Mouse (Mus musculus) lung, postnatal 25 days (tissue): ENCODE measurements around the gene Aire.
A peak's percentile ranks its signal among the peaks of the same experiment; 100 is the strongest.
"Not testable (repeated sequence)": the region's sequence is repeated elsewhere in the genome, so short reads cannot be mapped to it uniquely, and the experiment has no call there.

ENCODE experiments used
- DNase-seq: peaks from one replicate; pipeline ENCODE4 v3.0.0; 2022; ENCODE audit warnings: low spot score

Aire gene

DNA sequence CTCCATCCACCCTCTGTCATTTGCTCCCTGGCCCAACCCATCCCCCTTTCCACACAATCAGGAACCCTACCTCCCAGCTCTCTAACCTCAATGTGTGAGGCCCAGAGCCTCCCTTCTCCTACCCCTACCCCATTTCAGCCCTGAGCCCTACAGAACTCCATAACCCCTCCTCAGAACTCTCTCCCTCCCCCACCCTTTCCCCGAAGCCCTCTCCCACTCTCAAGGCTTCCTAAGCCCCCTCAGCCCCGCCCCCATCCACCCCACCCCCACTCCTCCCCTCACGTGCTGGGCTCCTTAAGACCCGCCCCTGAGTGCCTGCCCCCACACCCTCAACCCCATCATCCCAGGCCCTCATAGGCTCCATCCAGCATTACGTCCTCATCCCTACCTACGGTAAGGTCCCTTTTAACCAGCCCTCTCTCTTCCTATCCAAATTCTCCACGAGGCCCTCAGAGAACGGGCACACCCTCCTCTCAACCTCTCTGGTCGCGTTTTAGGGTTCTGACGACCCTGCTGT, 6.2 kb upstream of the Aire start:
- no peak for DNase-seq

DNA sequence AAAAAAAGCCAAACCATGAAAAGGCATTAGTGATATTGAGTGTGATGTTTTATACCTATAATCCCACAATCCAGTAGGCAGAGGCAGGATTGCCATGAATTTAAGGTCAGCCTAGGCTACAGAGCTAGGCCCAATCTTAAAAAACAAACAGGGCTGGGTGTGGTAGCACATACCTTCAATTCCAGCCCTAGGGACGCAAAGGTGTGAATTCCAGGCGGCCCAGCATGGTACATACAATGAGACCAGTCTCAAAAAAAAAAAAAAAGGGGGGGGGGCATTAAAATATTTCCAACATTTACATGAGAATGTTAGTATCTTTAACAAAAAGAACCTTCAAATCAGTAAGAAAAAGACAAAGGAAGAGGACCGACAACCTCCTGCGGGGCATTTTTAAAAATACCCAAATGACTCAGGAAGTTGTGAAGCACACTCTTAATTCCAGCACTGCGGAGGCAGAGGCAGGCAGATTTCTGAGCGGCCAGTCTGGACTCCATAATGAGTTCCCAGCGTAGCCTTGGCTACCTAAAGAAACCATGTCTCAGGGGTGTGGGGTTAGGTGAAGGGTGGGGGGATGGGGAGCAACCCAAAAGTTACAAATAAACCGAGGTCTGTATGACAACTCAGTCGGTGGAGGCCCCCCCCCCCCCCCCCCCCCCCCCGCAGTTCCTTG, 4.8 kb upstream of the Aire start:
- DNase-seq: no peak

DNA sequence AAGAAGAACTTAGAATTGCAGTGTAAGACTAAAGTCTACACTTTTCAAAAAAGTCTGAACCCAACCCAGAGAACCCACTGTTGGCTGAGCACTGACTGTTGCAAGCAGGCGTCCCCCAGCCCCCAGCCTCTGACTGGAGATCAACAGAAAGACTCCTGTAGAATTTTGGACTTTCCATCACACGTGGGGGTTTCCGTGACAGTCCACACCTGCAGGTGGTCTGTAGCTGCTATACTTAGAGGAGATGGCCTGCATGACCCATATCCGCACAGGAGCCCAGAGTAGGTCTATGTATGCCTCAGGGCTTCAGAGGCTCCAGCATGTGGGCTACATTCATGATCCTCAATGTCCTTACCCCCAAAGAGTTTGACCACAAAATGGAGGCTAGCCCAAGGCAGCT, 3.0 kb upstream of the Aire start:
- no peak for DNase-seq

DNA sequence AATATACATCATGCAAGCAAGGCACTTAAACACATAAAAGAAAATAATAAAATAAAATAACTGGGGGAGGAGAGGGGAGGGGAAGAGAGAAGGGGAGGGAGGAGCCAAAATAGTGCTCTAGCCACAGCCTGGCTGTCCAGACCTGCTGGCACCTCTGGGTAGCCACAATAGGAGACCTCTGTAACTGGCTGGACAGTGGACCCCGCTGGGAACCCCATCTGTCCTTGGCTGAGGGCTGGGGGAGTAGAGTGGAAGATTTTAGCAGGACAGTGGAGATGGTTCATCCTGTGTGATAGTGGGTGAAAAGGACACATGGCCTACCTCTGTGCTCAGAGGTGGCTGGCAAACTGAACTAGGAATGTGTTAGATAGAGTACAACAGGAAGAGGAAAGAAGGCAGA, 1.1 kb upstream of the Aire start:
- no peak for DNase-seq

DNA sequence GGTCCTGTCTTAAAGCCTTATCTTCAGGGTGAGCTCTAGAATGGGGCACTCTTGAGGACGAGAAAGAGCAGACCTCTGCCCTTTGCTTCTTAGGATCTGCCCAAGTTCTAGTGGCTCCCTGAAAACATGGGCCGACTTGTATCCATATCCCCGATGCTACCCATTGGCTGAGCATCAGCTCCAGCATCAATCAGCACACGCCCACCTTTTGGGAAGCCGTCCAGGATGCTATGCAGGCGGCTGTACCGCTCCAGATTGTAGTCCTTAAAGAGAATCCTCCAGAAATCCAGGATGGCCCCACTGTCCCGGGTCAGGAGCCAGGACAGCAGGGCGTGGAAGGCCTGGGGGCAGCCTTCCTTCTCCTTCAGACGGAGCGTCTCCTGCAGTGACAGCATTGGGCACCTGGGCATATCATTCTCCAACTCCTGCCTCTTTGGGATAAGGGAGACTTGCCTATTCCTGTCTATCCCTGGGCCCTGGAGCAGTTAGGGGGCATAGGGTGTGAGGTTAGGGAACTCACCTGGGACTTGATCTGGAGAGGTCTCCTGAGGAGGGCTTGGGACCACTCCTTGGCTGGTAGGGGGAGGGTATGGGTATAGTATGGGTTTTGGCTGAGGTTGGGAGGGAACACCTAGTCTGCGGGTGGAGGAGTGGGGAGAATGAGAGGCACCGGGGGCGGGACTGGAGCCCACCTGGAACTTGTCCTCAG, 559 bp downstream of the Aire start:
- no peak for DNase-seq

DNA sequence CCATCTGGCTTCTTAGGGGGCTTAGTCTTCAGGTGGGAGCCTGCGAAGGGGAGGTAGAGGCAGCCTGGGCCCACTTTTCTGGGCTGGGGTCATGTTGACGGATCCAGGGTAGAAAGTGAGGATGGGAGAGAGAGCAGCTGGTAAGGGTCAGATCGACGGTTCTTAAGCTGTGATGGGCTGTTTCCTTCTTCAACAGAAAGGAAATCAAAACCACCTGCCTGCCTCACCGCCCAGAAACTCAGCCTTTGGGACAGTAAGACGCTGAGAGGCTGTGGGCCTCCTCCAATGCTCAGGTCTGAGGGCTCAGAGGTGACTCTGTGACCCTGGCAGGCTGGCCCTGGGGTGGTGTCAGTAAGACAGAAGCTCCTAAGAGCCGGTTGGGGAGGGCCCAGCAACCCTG, 1.3 kb downstream of the Aire start:
- DNase-seq: no peak

DNA sequence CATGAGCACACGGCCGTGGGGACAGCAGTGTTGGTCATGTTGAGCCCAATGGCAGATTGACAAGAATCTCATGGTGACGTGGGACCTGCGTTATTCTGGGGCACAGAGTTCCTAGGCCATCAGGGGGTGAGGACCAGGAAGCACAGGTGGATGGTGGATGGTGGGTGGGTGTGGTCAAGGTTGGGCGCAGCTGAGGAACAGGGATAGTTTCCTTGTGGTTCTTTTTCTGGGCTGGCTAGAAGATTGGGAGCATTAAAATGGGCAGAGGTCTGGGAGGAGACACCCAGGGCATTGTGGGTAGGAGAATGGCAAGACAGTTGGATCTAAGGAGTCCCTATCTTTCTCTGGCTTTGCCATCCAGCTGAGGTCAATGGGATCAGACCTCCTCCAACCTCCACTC, 1.8 kb downstream of the Aire start, which contains the start of gene Dnmt3l:
Gene Dnmt3l, plus strand, starts transcription at position 301 of the 400 bp plus-strand sequence.
- no peak for DNase-seq

DNA sequence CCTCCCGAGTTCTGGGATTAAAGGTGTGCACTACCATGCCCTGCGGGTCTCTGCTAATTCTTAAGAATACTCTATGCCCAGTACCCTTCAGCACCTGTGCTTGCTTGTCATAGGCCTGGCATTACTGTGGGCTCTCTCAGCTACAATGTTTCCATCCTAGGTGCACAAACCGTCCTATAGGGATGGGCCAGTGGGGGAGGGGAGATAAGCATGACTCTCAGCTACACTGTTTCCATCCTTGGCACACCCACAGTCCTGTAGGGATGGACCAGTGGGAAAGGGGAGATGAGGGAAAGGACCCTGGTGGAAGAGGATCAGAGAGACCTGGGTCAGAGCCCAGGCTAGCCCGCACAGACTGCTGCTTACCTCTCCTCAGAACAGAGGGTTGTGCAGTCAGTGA, 6.3 kb downstream of the Aire start:
- DNase-seq: no peak

DNA sequence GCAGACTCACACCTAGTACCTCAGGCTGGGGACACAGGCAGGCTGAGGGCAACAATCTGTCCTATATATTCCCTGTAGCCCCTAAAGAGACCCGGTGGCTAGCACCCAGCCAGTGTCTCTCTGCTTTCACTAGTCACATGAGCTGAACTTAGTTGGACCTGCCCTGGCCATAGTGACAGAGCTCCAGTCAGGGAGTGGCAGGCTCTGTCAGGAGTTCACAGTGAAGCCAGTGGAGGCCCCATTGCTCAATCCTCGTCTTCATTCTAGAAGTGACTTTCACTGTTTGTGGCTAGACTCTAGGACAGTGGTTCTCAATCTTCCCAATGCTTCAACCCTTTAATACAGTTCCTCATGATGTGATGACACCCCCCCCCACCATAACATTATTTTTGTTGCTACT, 11.4 kb downstream of the Aire start:
- no peak for DNase-seq

DNA sequence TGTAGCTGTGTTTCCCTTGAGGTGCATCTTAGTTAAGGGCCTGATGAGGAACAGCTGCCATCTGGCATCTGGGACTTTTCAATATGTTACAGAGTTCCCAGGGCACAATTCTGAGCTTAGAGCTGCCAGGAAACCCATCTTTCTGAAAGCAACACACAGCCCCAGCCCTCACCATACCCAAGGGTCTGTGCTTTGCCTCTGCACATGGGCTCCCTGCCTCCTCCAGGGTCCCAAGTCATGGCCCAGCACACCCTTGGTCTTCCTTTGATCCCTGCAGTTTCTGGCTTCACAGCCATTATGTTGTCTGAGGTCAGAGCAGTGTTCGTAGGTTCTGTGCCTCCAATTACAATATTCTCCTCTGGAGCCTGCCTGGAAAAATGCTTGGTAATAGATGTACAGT, 14.3 kb downstream of the Aire start:
- DNase-seq: no peak

DNA sequence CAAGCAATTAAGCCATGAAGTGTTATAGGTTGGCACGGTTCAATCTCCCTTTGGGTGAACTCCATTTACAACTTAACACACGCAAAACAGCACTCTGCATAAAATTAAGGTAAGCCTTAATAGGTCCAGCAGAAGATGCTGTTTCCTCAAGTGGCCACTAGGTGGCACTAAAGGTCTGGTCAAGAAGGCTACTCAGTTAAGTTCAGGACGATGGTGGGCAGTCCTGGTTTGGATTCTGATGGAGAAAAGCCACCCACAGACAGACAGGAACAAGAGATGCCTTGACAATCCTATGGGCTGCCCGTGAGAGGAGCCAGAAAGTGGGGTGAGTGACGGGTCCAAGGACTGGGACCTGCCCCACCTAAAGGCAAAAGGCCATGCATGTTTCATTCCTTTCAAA, 15.3 kb downstream of the Aire start:
- peak; percentile 74 for DNase-seq

DNA sequence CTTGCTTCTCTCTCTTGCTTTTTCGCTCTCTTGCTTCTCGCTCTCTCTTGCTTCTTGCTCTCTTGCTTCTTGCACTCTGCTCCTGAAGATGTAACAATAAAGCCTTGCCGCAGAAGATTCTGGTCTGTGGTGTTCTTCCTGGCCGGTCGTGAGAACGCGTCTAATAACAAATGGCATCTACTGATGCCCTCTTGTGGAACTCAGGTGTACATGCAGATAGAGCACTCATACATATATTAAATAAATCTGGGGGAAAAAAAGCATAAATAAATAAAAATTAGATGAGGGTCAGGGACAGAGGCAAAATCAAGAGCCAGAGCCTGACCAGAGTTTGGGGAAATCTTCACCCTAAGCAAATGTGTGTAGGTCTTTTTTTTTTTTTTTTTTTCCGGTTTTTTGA, 18.0 kb downstream of the Aire start:
- not testable (repeated sequence) for DNase-seq

DNA sequence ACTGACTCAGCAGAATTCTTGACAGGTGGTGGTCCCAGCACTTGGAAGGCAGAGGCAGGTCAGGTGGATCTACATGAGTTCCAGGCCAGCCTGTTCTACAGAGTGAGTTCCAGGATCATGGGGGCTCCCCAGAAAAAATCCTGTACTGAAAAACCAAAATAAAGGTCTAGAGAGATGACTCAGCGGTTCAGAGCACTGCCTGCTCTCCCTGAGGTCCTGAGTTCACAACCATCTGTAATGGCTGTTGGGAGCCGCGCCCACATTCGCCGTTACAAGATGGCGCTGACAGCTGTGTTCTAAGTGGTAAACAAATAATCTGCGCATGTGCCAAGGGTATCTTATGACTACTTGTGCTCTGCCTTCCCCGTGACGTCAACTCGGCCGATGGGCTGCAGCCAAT, 23.4 kb downstream of the Aire start:
- not testable (repeated sequence) for DNase-seq

DNA sequence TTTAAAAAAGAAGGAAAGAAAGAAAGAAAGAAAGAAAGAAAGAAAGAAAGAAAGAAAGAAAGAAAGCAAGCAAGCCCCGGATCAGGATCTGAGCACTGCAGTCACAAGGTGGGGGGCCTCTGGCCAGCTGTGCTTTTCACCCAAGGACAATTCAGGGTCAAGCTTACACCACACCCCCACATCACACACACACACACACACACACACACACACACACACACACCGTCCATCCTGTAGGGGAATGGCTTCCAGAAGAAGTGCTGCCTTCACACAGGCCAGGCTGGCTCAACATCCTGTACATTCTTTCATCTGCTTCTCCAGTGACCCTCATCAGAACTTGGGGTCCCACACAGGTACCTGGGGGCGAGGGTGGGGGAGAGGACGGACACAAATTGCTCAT, 24.1 kb downstream of the Aire start:
- no peak for DNase-seq

DNA sequence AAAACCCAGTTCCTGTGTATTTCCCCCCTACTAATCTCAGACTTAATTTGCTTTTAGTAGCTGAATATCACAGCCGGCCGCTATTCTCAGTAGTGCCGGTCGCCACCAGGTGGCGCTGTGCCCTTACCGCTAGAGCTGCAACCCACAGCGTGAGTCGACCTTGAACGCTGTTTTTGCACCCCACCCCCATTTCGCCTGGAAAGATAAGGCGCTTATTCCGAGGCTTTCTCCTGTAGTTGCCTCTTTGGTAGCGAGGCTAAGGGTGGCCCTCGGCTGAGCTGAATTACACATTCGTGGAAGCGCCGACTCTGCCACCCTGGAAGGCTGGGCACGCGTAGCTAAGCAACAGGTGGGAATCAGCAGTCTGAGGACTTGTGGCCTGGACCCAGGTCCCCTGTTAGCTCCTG, 24.6 kb downstream of the Aire start:
- DNase-seq: peak; percentile 53

DNA sequence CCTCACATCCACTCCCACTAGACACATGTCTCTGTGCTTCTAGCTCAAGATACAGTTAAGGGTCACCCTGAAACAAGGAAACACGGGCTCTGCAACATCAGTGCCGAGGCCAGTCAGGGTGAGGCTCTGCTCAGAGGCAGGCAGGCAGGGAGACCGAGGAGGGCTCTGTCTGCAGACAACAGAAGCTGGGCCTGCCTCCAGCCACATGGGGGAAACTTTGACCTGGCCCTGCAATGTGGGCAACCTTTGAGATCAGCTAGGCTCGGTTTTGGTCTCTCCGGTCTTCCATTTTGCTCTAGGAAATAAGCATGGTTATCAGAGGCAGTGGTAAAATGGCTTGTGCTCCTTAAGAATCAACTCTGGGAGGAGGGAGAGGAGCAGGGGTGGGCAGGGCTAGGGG, 27.0 kb downstream of the Aire start:
- no peak for DNase-seq

DNA sequence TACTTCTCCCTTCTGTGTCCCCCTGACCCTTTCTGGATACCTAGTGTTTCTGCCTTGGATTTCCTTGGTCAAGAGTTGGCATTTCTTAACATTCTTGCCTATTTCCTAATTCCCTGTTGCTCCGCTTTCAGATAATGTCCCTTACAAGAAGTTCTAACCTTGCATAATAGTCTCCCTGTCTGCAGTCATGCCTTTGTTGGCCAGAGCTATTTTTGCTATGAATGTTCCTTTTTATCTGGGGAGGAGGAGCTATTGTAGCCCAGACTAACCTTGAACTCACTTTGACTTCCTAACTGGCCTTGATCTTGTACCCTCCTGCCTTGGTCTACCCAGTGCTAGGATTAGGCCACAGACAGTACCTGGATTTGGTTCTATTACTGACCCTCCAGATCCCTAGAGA, 27.9 kb downstream of the Aire start:
- DNase-seq: peak; percentile 42

DNA sequence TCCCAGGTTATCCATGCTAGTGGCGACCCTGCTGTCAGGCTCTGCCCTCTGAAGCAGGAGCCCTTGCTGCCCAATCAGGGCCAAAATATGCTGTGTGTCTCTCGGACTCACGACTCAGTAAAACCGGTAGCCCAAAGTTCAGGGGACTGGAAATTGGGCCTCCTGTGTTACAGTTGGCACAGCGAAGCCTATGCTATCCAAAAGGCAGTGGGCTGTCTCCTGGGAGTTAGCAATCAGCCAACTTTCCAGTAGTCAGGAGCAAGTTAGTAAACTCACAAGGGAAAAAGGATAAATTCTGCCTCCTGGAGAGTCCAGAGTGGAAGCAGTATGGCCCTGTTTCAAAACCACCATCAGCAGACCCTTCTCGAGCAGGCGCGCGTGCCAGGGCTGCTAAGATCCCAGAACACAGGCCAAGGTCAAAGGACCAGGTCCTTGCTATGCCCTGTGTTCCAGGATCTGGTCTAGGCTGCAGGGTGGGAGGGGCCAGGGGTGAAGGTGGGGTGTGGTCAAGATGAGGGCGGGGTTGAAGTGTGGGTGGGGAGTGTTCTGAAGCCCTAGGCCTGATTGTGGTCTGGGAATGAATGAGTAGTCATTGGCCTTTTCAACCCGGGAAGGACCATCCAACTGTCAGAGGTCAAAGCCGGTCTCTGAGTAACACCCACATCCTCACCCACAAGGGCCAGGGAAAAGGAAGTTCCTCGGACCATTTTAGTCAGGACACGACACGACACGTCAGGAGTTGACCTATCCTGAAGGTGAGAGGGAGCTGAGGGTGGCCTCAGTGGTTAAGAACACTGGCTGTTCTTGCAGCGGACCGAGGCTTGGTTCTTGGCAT, 30.5 kb downstream of the Aire start:
- no peak for DNase-seq

DNA sequence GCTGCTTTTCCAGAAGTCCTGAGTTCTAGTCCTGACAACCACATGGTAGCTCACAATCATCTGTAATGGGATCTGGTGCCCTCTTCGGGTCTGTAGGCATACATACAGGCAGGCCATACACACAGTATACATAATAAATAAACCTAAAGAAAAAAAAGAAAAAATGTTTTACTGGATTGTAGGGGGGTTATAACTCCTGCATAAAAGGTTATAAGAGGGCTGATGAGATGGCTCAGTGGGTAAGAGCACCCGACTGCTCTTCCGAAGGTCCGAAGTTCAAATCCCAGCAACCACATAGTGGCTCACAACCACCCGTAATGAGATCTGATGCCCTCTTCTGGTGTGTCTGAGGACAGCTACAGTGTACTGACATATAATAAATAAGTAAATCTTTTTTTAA, 32.3 kb downstream of the Aire start:
- not testable (repeated sequence) for DNase-seq

DNA sequence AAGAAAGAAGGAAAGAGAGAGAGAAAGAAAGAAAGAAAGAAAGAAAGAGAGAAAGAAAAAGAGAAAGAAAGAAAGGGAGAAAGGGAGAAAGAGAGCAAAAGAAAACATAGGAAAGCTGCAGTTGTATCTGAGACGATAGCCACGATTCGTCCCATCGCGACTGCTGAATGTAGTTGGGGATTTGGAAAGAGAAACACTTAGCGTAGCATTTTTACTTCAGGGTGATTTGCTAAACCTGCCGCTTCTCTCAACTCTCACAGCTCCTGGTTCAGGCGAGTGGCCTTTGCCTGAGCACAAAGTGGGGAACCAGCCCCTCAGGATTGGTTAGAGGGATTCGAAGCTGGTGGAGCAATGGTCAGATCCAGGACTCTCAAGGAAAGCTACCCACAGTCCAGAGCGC, 33.1 kb downstream of the Aire start:
- no peak for DNase-seq

DNA sequence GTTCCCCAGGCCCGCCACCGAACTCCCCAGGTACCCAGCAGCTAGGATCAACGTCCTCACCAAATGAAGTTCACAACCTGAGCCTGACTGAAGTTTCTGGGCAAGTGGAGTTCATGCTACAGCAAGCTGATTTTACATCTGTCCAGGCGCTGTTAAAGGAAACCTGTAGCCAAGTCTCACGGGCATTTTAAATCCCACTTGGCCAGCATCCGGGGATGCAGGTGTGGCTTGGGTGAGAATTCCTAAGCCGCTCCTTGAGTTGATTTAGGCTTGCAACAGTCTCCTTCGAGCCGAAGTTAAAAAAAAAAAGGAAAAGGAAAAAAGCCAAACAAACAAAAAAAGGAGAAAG, 33.5 kb downstream of the Aire start, which contains the start of gene Pfkl:
Gene Pfkl, minus strand, starts transcription at position 139 of the 349 bp plus-strand sequence.
- no peak for DNase-seq

DNA sequence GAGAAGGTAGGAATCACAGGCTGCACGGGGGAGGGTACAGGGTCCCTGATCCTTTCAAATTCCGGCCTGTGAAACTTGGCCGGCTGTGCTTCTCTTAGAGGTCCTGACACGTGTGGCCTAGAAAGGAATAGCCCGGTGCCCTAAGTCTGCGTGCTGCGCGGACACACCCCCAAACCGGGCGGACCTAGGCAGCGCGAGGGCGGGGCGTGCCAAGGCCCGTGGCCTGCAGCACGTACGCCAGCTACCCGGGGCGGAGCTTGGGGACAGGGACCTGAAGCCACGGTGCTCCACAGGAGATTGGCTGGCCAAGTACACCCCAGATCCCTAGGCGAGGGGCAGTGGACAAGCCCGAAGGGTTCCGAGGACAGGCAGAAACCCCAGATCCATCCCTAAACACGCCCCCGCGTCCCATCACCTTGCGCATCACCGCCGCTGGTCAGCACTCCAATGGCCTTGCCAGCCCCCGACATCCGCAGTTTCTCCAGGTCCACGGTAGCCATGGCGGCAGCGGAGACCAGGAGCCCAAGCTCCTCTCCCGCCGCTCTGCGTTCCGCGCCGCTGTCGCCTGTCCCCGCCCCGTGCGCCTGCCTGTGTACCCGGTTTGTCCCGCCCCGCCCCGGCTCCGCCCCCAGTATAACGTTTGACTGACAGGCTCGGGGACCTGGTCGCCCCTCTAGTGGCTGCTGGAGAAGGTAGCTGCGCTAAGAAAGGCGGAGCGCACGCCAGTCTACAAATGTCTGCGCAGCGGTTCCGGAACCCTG, 34.0 kb downstream of the Aire start:
- DNase-seq: peak; percentile 96
